Mouse (Mus musculus) regulatory T cell (primary cell): ENCODE data around the gene Stn1.
"Not testable (repeated sequence)": the region's sequence is repeated elsewhere in the genome, so short reads cannot be mapped to it uniquely, and the experiment has no call there.

Source experiments
- in situ Hi-C: fragments of 300-600 bp; cut with MboI, MseI; formaldehyde crosslinking; loops from one replicate; pipeline ENCODE4 v1.15.1; 2025; ENCODE audit warnings: high pct_unique_total_duplicates

Stn1 gene

GRCm38 (mm10) chr19:47537300-47537792, at the start of gene Stn1:
Gene Stn1 (minus strand): TSS chr19:47537507.
- in situ Hi-C loops = no loop called here

GRCm38 (mm10) chr19:47587009-47587408, 49.7 kb upstream of the Stn1 start:
- in situ Hi-C loops = no loop called here

- in situ Hi-C loops = no loop called here
These were observed 48.5 kb upstream of the Stn1 start for GRCm38 (mm10) chr19:47585772-47586171.

GRCm38 (mm10) chr19:47579788-47580631, 42.7 kb upstream of the Stn1 start:
- in situ Hi-C loops = loop anchor here (5.0 kb wide), 1 partner anchor 73 kb away; no protein-coding TSS in a partner anchor

GRCm38 (mm10) chr19:47579225-47579787, 42.0 kb upstream of the Stn1 start, which contains the start of gene Slk:
Gene Slk (plus strand): TSS chr19:47579678.
- in situ Hi-C loops = loop anchor here (5.0 kb wide), 1 partner anchor 72 kb away; no protein-coding TSS in a partner anchor

- in situ Hi-C loops = loop anchor here (5.0 kb wide), 1 partner anchor 71 kb away; no protein-coding TSS in a partner anchor
These were observed 41.4 kb upstream of the Stn1 start for GRCm38 (mm10) chr19:47578581-47579224.

GRCm38 (mm10) chr19:47573718-47574117, 36.4 kb upstream of the Stn1 start:
- in situ Hi-C loops = no loop called here

GRCm38 (mm10) chr19:47571981-47572380, 34.7 kb upstream of the Stn1 start:
- in situ Hi-C loops = not testable (repeated sequence)

- in situ Hi-C loops = no loop called here
These were observed 32.7 kb upstream of the Stn1 start for GRCm38 (mm10) chr19:47570042-47570441.

- in situ Hi-C loops = no loop called here
These were observed 28.7 kb upstream of the Stn1 start for GRCm38 (mm10) chr19:47565994-47566393.

GRCm38 (mm10) chr19:47565031-47565654, 27.8 kb upstream of the Stn1 start:
- in situ Hi-C loops = no loop called here

GRCm38 (mm10) chr19:47563715-47564114, 26.4 kb upstream of the Stn1 start:
- in situ Hi-C loops = no loop called here

GRCm38 (mm10) chr19:47561996-47562441, 24.7 kb upstream of the Stn1 start:
- in situ Hi-C loops = no loop called here

GRCm38 (mm10) chr19:47560544-47561161, 23.3 kb upstream of the Stn1 start:
- in situ Hi-C loops = no loop called here

- in situ Hi-C loops = no loop called here
These were observed 22.6 kb upstream of the Stn1 start for GRCm38 (mm10) chr19:47559751-47560512.

GRCm38 (mm10) chr19:47559145-47559544, 21.8 kb upstream of the Stn1 start:
- in situ Hi-C loops = no loop called here

GRCm38 (mm10) chr19:47549584-47549983, 12.3 kb upstream of the Stn1 start:
- in situ Hi-C loops = no loop called here

GRCm38 (mm10) chr19:47549174-47549573, 11.9 kb upstream of the Stn1 start:
- in situ Hi-C loops = no loop called here

- in situ Hi-C loops = no loop called here
These were observed 11.2 kb upstream of the Stn1 start for GRCm38 (mm10) chr19:47548432-47549076.

- in situ Hi-C loops = no loop called here
These were observed 8.2 kb upstream of the Stn1 start for GRCm38 (mm10) chr19:47545528-47545927.
